Mouse (Mus musculus) forebrain, embryonic 11.5 days (tissue): ENCODE results near the gene Stx8. TPM values are rescaled to one million over a fixed set of nuclear protein-coding genes. Genes with fewer than 3 reads are reported as not detected.

Experiments used
- ATAC-seq: fragments of 200-750 bp; cut with Nextera tagmentation; replicated peaks from 2 replicates; pipeline ENCODE4 v1.8.0; 2017; ENCODE audit warnings: moderate TSS enrichment; ENCODE audit not compliant: low FRiP score
- DNase-seq: peaks from one replicate; pipeline ENCODE4 v3.0.0-alpha.2; 2017; ENCODE audit warnings: low spot score
- H3K27ac ChIP-seq: fragments of 300-500 bp; sonication (generic); 2 replicates; pipeline ENCODE4 v1.5.1; 2014; ENCODE audit warnings: low read depth, low read length
- H3K27me3 ChIP-seq: fragments of 300-500 bp; sonication (generic); 2 replicates; pipeline ENCODE4 v1.6.1; 2014; ENCODE audit warnings: mild to moderate bottlenecking, low read length, mixed read lengths; ENCODE audit not compliant: control insufficient read depth, insufficient read depth
- H3K36me3 ChIP-seq: fragments of 300-500 bp; sonication (generic); 2 replicates; pipeline ENCODE4 v1.6.1; 2014; ENCODE audit warnings: mild to moderate bottlenecking, low read length, moderate library complexity, mixed read lengths; ENCODE audit not compliant: control insufficient read depth, insufficient read depth
- H3K4me1 ChIP-seq: fragments of 300-500 bp; sonication (generic); replicated peaks from 2 replicates; pipeline ENCODE4 v1.6.1; 2014; ENCODE audit warnings: low read length, mixed read lengths; ENCODE audit not compliant: control insufficient read depth, insufficient read depth
- H3K4me2 ChIP-seq: fragments of 300-500 bp; sonication (generic); 2 replicates; pipeline ENCODE4 v1.6.1; 2014; ENCODE audit warnings: low read depth, mild to moderate bottlenecking, low read length, moderate library complexity, mixed read lengths; ENCODE audit not compliant: severe bottlenecking
- H3K4me3 ChIP-seq: fragments of 300-500 bp; sonication (generic); 2 replicates; pipeline ENCODE4 v1.5.1; 2014; ENCODE audit warnings: low read depth, low read length
- H3K9ac ChIP-seq: fragments of 300-500 bp; sonication (generic); 2 replicates; pipeline ENCODE4 v1.6.1; 2014; ENCODE audit warnings: low read length
- H3K9me3 ChIP-seq: fragments of 300-500 bp; sonication (generic); 2 replicates; pipeline ENCODE4 v1.6.1; 2016; ENCODE audit warnings: low read length, mixed read lengths; ENCODE audit not compliant: control insufficient read depth
- WGBS: fragments of 180-500 bp; shearing (Covaris S2); extraction: QIAGEN DNeasy Blood & Tissue Kit; methylation state at CpG from one replicate; pipeline ENCODE4 v1.1.7; 2014; 5-methylcytosine and 5-hydroxymethylcytosine counted together
- polyA plus RNA-seq: library from polyadenylated mRNA; unstranded; fragments of >200 nt; fragmentation: Nextera tagmentation; extraction: Ambion mirVana; gene quantifications from 2 replicates; pipeline ENCODE4 v1.2.1, GENCODE M21; 2014

The Stx8 gene
- polyA plus RNA-seq, 1 experiment from 2014 or later: 52.6 TPM

GRCm38 (mm10) chr11:67923720-67924119 lies 42.3 kb upstream of the Stx8 start:
- Histone ChIP-seq H3K9me3 (no peaks in the 10 kb centered on the region), H3K4me3 (no peak overlapping the region), H3K4me2 (no peak overlapping the region), H3K27ac (no peak overlapping the region), H3K4me1 (no peaks in the 10 kb centered on the region; the same call in 1 of the 2 replicates), H3K27me3 (peaks cover 20% of the 10 kb centered on the region), H3K9ac (no peak overlapping the region), H3K36me3 (no peaks in the 10 kb centered on the region)
- no peak for ATAC-seq
- WGBS: 95% methylated on average over 5 of the region's 5 CpGs
- DNase-seq: peak; percentile 22

GRCm38 (mm10) chr11:67925000-67925399 lies 41.0 kb upstream of the Stx8 start:
- no peak overlapping the region for H3K4me2 ChIP-seq
- no peak overlapping the region for H3K27ac ChIP-seq
- DNase-seq: peak; percentile 43
- no peaks in the 10 kb centered on the region for H3K9me3 ChIP-seq
- no peaks in the 10 kb centered on the region for H3K36me3 ChIP-seq
- ATAC-seq: no peak
- H3K4me3 ChIP-seq: no peak overlapping the region
- peaks cover 19% of the 10 kb centered on the region for H3K27me3 ChIP-seq
- no peak overlapping the region for H3K9ac ChIP-seq
- no peaks in the 10 kb centered on the region; the same call in 1 of the 2 replicates for H3K4me1 ChIP-seq
- 89% methylated on average over 13 of the region's 13 CpGs for WGBS

GRCm38 (mm10) chr11:67926348-67927055 lies 39.5 kb upstream of the Stx8 start:
- H3K27ac ChIP-seq: no peak overlapping the region
- 14% methylated on average over 15 of the region's 15 CpGs for WGBS
- H3K4me2 ChIP-seq: no peak overlapping the region
- no peaks in the 10 kb centered on the region; the same call in 1 of the 2 replicates for H3K4me1 ChIP-seq
- H3K4me3 ChIP-seq: no peak overlapping the region
- DNase-seq: peak; percentile 41
- ATAC-seq: no peak
- no peaks in the 10 kb centered on the region for H3K36me3 ChIP-seq
- no peaks in the 10 kb centered on the region for H3K9me3 ChIP-seq
- peaks cover 5% of the 10 kb centered on the region; the same call in 1 of the 2 replicates for H3K27me3 ChIP-seq
- no peak overlapping the region for H3K9ac ChIP-seq

- Histone ChIP-seq H3K9ac (no peak overlapping the region), H3K4me3 (no peak overlapping the region), H3K27ac (no peak overlapping the region), H3K36me3 (no peaks in the 10 kb centered on the region), H3K4me1 (no peaks in the 10 kb centered on the region), H3K4me2 (no peak overlapping the region), H3K27me3 (no peaks in the 10 kb centered on the region), H3K9me3 (no peaks in the 10 kb centered on the region)
- ATAC-seq (no peak), DNase-seq (peak; percentile 21)
- 92% methylated on average over 3 of the region's 3 CpGs for WGBS
Observed at GRCm38 (mm10) chr11:67932156-67932555, 33.8 kb upstream of the Stx8 start.

GRCm38 (mm10) chr11:67948229-67948628 lies 17.8 kb upstream of the Stx8 start:
- Histone ChIP-seq H3K27ac (no peak overlapping the region), H3K27me3 (no peaks in the 10 kb centered on the region), H3K4me2 (no peak overlapping the region), H3K4me1 (no peaks in the 10 kb centered on the region), H3K9ac (no peak overlapping the region), H3K36me3 (no peaks in the 10 kb centered on the region), H3K9me3 (no peaks in the 10 kb centered on the region), H3K4me3 (no peak overlapping the region)
- DNase-seq: no peak
- no peak for ATAC-seq
- WGBS: 76% methylated on average over 3 of the region's 3 CpGs

GRCm38 (mm10) chr11:67949475-67949874 lies 16.5 kb upstream of the Stx8 start:
- no peak for DNase-seq
- no peak overlapping the region for H3K27ac ChIP-seq

GRCm38 (mm10) chr11:67953604-67954003 lies 12.4 kb upstream of the Stx8 start:
- no peak for ATAC-seq
- 87% methylated on average over 5 of the region's 5 CpGs for whole genome bisulfite sequencing
- Histone ChIP-seq H3K9me3 (no peaks in the 10 kb centered on the region), H3K36me3 (no peaks in the 10 kb centered on the region), H3K4me2 (no peak overlapping the region), H3K4me1 (no peaks in the 10 kb centered on the region), H3K27ac (no peak overlapping the region), H3K27me3 (no peaks in the 10 kb centered on the region), H3K4me3 (no peak overlapping the region), H3K9ac (no peak overlapping the region)
- DNase-seq: no peak

More at GRCm38 (mm10) chr11:67949475-67949874, 16.5 kb upstream of the Stx8 start:
- ATAC-seq: no peak
- Histone ChIP-seq H3K9ac (no peak overlapping the region), H3K36me3 (no peaks in the 10 kb centered on the region), H3K27me3 (no peaks in the 10 kb centered on the region), H3K4me3 (no peak overlapping the region), H3K9me3 (no peaks in the 10 kb centered on the region), H3K4me1 (no peaks in the 10 kb centered on the region), H3K4me2 (no peak overlapping the region)
- WGBS: 91% methylated on average over 9 of the region's 9 CpGs

GRCm38 (mm10) chr11:67954413-67954812 lies 11.6 kb upstream of the Stx8 start:
- ATAC-seq: no peak
- no peaks in the 10 kb centered on the region for H3K9me3 ChIP-seq
- 86% methylated on average over 6 of the region's 6 CpGs for WGBS
- no peak overlapping the region for H3K9ac ChIP-seq
- no peak overlapping the region for H3K4me2 ChIP-seq
- H3K4me1 ChIP-seq: no peaks in the 10 kb centered on the region
- no peak overlapping the region for H3K4me3 ChIP-seq
- no peaks in the 10 kb centered on the region for H3K27me3 ChIP-seq
- no peak for DNase-seq
- no peak overlapping the region for H3K27ac ChIP-seq
- H3K36me3 ChIP-seq: no peaks in the 10 kb centered on the region

- ATAC-seq: no peak
- DNase-seq: no peak
- 77% methylated on average over 6 of the region's 6 CpGs for WGBS
Observed at GRCm38 (mm10) chr11:67964110-67964509, 1.9 kb upstream of the Stx8 start.

More at GRCm38 (mm10) chr11:67964110-67964509, 1.9 kb upstream of the Stx8 start:
- Histone ChIP-seq H3K9me3 (no peaks in the 10 kb centered on the region), H3K4me1 (peaks cover 2% of the 10 kb centered on the region; the same call in 1 of the 2 replicates), H3K36me3 (no peaks in the 10 kb centered on the region), H3K27me3 (no peaks in the 10 kb centered on the region), H3K4me2 (no peak overlapping the region), H3K27ac (no peak overlapping the region), H3K4me3 (no peak overlapping the region), H3K9ac (no peak overlapping the region)
